Mouse (Mus musculus): Measurements from ENCODE around the gene Tbc1d10b.

DNA sequence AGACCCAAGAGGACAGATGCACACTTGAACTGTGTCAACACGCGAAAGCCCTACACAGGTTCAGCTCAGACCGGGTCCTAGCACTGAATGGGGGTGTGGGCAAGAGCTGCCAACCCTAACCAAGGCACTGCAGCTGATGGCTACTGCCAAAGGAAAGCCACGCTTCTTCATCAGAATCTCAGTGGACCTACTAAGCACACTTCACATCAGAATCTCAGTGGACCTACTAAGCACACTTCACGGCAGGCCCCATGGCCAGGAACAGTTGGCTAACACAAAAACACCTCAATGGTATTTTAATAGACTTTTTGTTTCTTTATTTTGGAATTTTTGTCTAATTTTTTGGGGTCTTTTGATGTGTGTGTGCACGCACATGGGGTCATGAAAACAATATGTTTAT lies 55.8 kb downstream of the Tbc1d10b start:
- no peak for TF ChIP-seq ZNF384 (IDR thresholded peaks at IDR 0.05; ENCODE audit: low read depth, low read length)
- no peak for TF ChIP-seq POLR2A (IDR thresholded peaks at IDR 0.05; ENCODE audit: control insufficient read depth in 1 of 2, insufficient read depth in 1 of 2, low read depth in 1 of 2, low read length in 2 of 2, poor library complexity in 1 of 2)
- TF ChIP-seq CTCF (IDR thresholded peaks at IDR 0.05 in 2 of 3, conservative IDR thresholded peaks at IDR 0.05 in 1 of 3; ENCODE audit: control insufficient read depth in 1 of 3, insufficient read depth in 1 of 3, low read depth in 2 of 3, low read length in 3 of 3, poor library complexity in 1 of 3, severe bottlenecking in 1 of 3), result no peak
- no peak for TF ChIP-seq POLR2AphosphoS2 (IDR thresholded peaks at IDR 0.05; ENCODE audit: low read length)

All from MEL (cell line).